24 mouse cellular contexts compared by ENCODE assay signal in genomic region chr11:71202703-71203102, GRCm38 (mm10). TPM values are rescaled to one million over a fixed set of nuclear protein-coding genes. Genes with fewer than 3 reads are reported as not detected.
DNase-seq lines count a peak whose midpoint lies in the region; ATAC-seq lines count a peak whose summit lies in the region.
"Had no signal": no experiment of that assay in that cellular context is flagged by ENCODE, and none has a peak within 500 bp of the region (broad histone marks: within the 10 kb centered on the region; RNA-seq: fewer than 3 reads in every experiment).

No protein-coding gene starts in this region.

- no peak overlapping the region for H3K4me3 ChIP-seq in forebrain, embryonic 11.5 days (ENCODE audit: low read depth, low read length)
- H3K4me3 ChIP-seq: embryonic facial prominence, embryonic 13.5 days; heart, embryonic 13.5 days; kidney, embryonic 15.5 days; layer of hippocampus, adult 2 months; left cerebral cortex, adult 2 months; limb, embryonic 10.5 days; stomach, embryonic 15.5 days had no signal

- H3K4me2 ChIP-seq in forebrain, embryonic 11.5 days (ENCODE audit: low read depth, low read length, severe bottlenecking), result no peak overlapping the region
- H3K4me2 ChIP-seq: embryonic facial prominence, embryonic 13.5 days; heart, embryonic 13.5 days; kidney, embryonic 15.5 days; liver, embryonic 11.5 days; lung, embryonic 14.5 days; stomach, embryonic 15.5 days had no signal

- no peaks in the 10 kb centered on the region for H3K27me3 ChIP-seq in forebrain, embryonic 11.5 days (ENCODE audit: control insufficient read depth, insufficient read depth, low read length)
- H3K27me3 ChIP-seq: embryonic facial prominence, embryonic 13.5 days; heart, embryonic 13.5 days; kidney, embryonic 15.5 days; stomach, embryonic 15.5 days had no signal

- WGBS in forebrain, embryonic 11.5 days, result 87% methylated on average over 4 of the region's 4 CpGs

- no peaks in the 10 kb centered on the region for H3K4me1 ChIP-seq in forebrain, embryonic 11.5 days (replicated peaks; ENCODE audit: control insufficient read depth, insufficient read depth, low read length)
- H3K4me1 ChIP-seq: embryonic facial prominence, embryonic 13.5 days; heart, embryonic 13.5 days; kidney, embryonic 15.5 days; limb, embryonic 10.5 days; stomach, embryonic 15.5 days had no signal

- H3K9ac ChIP-seq in forebrain, embryonic 11.5 days (ENCODE audit: low read length), result no peak overlapping the region
- H3K9ac ChIP-seq: embryonic facial prominence, embryonic 13.5 days; heart, embryonic 13.5 days; kidney, embryonic 15.5 days; lung, embryonic 14.5 days; stomach, embryonic 15.5 days had no signal

- H3K27ac ChIP-seq in forebrain, embryonic 11.5 days (ENCODE audit: low read depth, low read length), result no peak overlapping the region
- H3K27ac ChIP-seq: embryonic facial prominence, embryonic 13.5 days; heart, embryonic 13.5 days; hindbrain, postnatal 0 days; kidney, embryonic 15.5 days; layer of hippocampus, adult 2 months; left cerebral cortex, adult 2 months; limb, embryonic 10.5 days; macrophage; stomach, embryonic 15.5 days had no signal

- H3K9me3 ChIP-seq in forebrain, embryonic 11.5 days (ENCODE audit: control insufficient read depth, low read length), result no peaks in the 10 kb centered on the region
- H3K9me3 ChIP-seq: embryonic facial prominence, embryonic 13.5 days; heart, embryonic 13.5 days; kidney, embryonic 15.5 days; limb, embryonic 10.5 days; stomach, embryonic 15.5 days had no signal

- DNase-seq in spleen, postnatal 36 days (ENCODE audit: low spot score in 2 of 2), result peak; percentile 33 to 38
- DNase-seq in spleen, postnatal 4 days (ENCODE audit: low spot score in 2 of 2), result no peak
- DNase-seq in natural killer cell, adult 2 months (ENCODE audit: low spot score in 2 of 2), result peak; percentile 11 to 19
- DNase-seq in thymus, postnatal 4 days, result peak; percentile 16
- no peak for DNase-seq in frontal cortex, postnatal 25 days (ENCODE audit: low spot score in 2 of 2)
- no peak for DNase-seq in forebrain, embryonic 11.5 days (ENCODE audit: low spot score)
- DNase-seq: adrenal gland, postnatal 25 days; cerebellum, adult 9-10 months; gastrocnemius, postnatal 36 days; lung, embryonic 14.5 days; midbrain, embryonic 14.5 days had no signal

- peak; percentile 25; the same call in 1 of the 2 replicates for ATAC-seq in granulocyte monocyte progenitor cell, adult 5-6 weeks (replicated peaks; ENCODE audit: poor library complexity, severe bottlenecking)
- no peak for ATAC-seq in erythroblast, adult 5-6 weeks (replicated peaks; ENCODE audit: low FRiP score, poor library complexity, severe bottlenecking)
- ATAC-seq in forebrain, embryonic 11.5 days (replicated peaks; ENCODE audit: low FRiP score), result no peak
- ATAC-seq: hindbrain, postnatal 0 days had no signal

- no peaks in the 10 kb centered on the region for H3K36me3 ChIP-seq in forebrain, embryonic 11.5 days (ENCODE audit: control insufficient read depth, insufficient read depth, low read length)
- H3K36me3 ChIP-seq: embryonic facial prominence, embryonic 13.5 days; heart, embryonic 13.5 days; kidney, embryonic 15.5 days; limb, embryonic 10.5 days; stomach, embryonic 15.5 days had no signal

RNA-seq across cellular contexts. Expression of gene Nlrp1b, which starts 27.8 kb away (rescaled TPM):
- total RNA-seq in granulocyte monocyte progenitor cell, adult 5-6 weeks (2014; fragmentation: Nextera tagmentation), result 0.43 TPM in 1 of 2 replicates, not detected in the other
- total RNA-seq in granulocyte monocyte progenitor cell, adult 5-6 weeks (2017), result 0.57 and 0.99 TPM in 2 replicates
- total RNA-seq in erythroblast, adult 5-6 weeks (2015; ENCODE audit: low replicate concordance), result 0.38 TPM in 1 of 2 replicates, not detected in the other
- total RNA-seq in erythroblast, adult 5-6 weeks (2017; ENCODE audit: low replicate concordance), result 0.51 and 0.84 TPM in 2 replicates
- not detected in 2 replicates for polyA plus RNA-seq in forebrain, embryonic 11.5 days (2014; fragmentation: Nextera tagmentation; extraction: Ambion mirVana)
- polyA plus RNA-seq: C2C12; embryonic facial prominence, embryonic 13.5 days; heart, embryonic 13.5 days; hindbrain, postnatal 0 days; kidney, embryonic 15.5 days; limb, embryonic 10.5 days; midbrain, embryonic 14.5 days had no signal

RNA-seq across cellular contexts. Expression of gene Nlrp1a, which starts 58.2 kb away (rescaled TPM):
- total RNA-seq in granulocyte monocyte progenitor cell, adult 5-6 weeks (2014; fragmentation: Nextera tagmentation), result 6.4 and 7.2 TPM in 2 replicates
- 12.4 and 13.6 TPM in 2 replicates for total RNA-seq in granulocyte monocyte progenitor cell, adult 5-6 weeks (2017)
- 0.38 and 1.0 TPM in 2 replicates for total RNA-seq in erythroblast, adult 5-6 weeks (2015; ENCODE audit: low replicate concordance)
- total RNA-seq in erythroblast, adult 5-6 weeks (2017; ENCODE audit: low replicate concordance), result 3.2 and 3.5 TPM in 2 replicates
- 0.09 TPM in 1 of 2 replicates, not detected in the other for polyA plus RNA-seq in forebrain, embryonic 11.5 days (2014; fragmentation: Nextera tagmentation; extraction: Ambion mirVana)
- polyA plus RNA-seq: C2C12; heart, embryonic 13.5 days; limb, embryonic 10.5 days; midbrain, embryonic 14.5 days had no signal

Comparison
In these comparisons a context has a peak if more than half of its experiments do, and no peak if none do; other contexts are left out.
1. DNase-seq: peak in spleen, postnatal 36 days (2 of 2), natural killer cell, adult 2 months (2 of 2) and thymus, postnatal 4 days (single experiment); none in spleen, postnatal 4 days (0 of 2), frontal cortex, postnatal 25 days (0 of 2) and forebrain, embryonic 11.5 days (single experiment).